Mouse (Mus musculus) ES-Bruce4 (cell line): ENCODE data around the gene Acd. TPM values are rescaled to one million over a fixed set of nuclear protein-coding genes. Genes with fewer than 3 reads are reported as not detected.

Experiments
- H3K27ac ChIP-seq: 2 replicates; pipeline ENCODE4 v1.5.1; 2012; ENCODE audit warnings: low read length, inconsistent platforms; ENCODE audit not compliant: insufficient read depth
- H3K27me3 ChIP-seq: 2 replicates; pipeline ENCODE4 v1.6.1; 2012; ENCODE audit warnings: mild to moderate bottlenecking, low read length, inconsistent platforms; ENCODE audit not compliant: control insufficient read depth, poor library complexity, insufficient read depth, severe bottlenecking
- H3K36me3 ChIP-seq: 2 replicates; pipeline ENCODE4 v1.6.1; 2012; ENCODE audit warnings: inconsistent platforms, mild to moderate bottlenecking, low read length, moderate library complexity; ENCODE audit not compliant: control insufficient read depth, poor library complexity, insufficient read depth, severe bottlenecking
- H3K4me1 ChIP-seq: one replicate; pipeline ENCODE4 v1.8.1; 2011; ENCODE audit warnings: low read length; ENCODE audit not compliant: control insufficient read depth, insufficient read depth
- H3K4me3 ChIP-seq: 2 replicates; pipeline ENCODE4 v1.5.1; 2011; ENCODE audit warnings: low read depth, mild to moderate bottlenecking, low read length
- H3K9ac ChIP-seq: 2 replicates; pipeline ENCODE4 v1.6.1; 2012; ENCODE audit warnings: low read depth, mild to moderate bottlenecking, inconsistent platforms; ENCODE audit not compliant: poor library complexity, severe bottlenecking
- H3K9me3 ChIP-seq: replicated peaks from 2 replicates; pipeline ENCODE4 v1.6.1; 2012; ENCODE audit warnings: mild to moderate bottlenecking, low read length, inconsistent platforms; ENCODE audit not compliant: control insufficient read depth, poor library complexity, insufficient read depth, severe bottlenecking
- CTCF ChIP-seq: IDR thresholded peaks from one replicate; pipeline ENCODE4 v1.8.1; 2011; ENCODE audit warnings: low read depth, low read length
- EP300 ChIP-seq: IDR thresholded peaks from 2 replicates; pipeline ENCODE4 v1.6.1; 2011; ENCODE audit warnings: low read depth, low read length; ENCODE audit not compliant: insufficient read depth
- POLR2A ChIP-seq: IDR thresholded peaks from one replicate; pipeline ENCODE4 v1.8.1; 2011; ENCODE audit warnings: low read length; ENCODE audit not compliant: insufficient read depth
- polyA plus RNA-seq: library from polyadenylated mRNA; stranded (reverse); fragments of >200 nt; gene quantifications from 2 replicates; pipeline ENCODE4 v1.2.4, GENCODE M21; 2011; ENCODE audit warnings: low read depth; ENCODE audit not compliant: missing spikeins, insufficient read depth, insufficient read length

Acd gene
- polyA plus RNA-seq, 1 experiment, result 30.1 TPM

DNA sequence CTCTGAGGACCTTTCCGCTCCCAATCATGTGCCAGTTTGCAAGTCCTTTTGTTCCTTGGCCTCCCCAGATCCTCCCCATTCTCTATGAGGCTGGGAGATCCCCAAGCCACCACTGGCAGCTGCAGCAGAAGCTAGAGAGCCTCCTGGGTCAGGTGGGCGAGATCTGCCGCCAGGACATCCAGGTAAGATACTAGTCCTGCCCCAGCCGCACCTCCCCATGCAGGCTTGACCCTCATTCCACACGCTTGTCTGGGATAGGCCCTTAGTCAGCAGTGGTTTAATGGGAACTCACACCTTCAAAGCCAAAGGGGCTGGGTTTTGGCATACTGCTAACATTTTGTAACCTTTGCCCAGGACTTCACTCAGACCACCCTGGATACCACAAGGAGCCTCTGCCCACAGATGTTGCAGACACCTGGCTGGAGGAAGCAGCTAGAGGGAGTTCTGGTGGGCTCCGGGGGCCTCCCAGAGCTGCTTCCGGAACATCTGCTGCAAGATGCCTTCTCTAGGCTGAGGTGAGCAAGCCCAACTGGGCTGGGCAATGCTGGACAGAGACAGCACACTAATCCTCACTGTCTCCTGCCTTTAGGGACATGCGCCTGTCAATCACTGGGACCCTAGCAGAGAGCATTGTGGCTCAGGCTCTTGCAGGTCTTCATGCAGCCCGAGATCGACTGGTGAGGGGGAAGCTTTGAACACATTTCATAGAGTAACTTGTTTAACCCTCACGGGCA, 8.3 kb downstream of the Acd start:
- Histone ChIP-seq H3K27me3 (no peaks in the 10 kb centered on the region), H3K4me3 (no peak overlapping the region), H3K4me1 (no peaks in the 10 kb centered on the region), H3K9ac (no peak overlapping the region), H3K36me3 (no peaks in the 10 kb centered on the region), H3K9me3 (no peaks in the 10 kb centered on the region), H3K27ac (no peak overlapping the region)
- no peak for TF ChIP-seq CTCF
- no peak for TF ChIP-seq EP300
- no peak for TF ChIP-seq POLR2A

- Histone ChIP-seq H3K4me1 (peaks cover 3% of the 10 kb centered on the region), H3K9me3 (no peaks in the 10 kb centered on the region), H3K27ac (no peak overlapping the region), H3K27me3 (no peaks in the 10 kb centered on the region), H3K9ac (no peak overlapping the region), H3K4me3 (no peak overlapping the region), H3K36me3 (no peaks in the 10 kb centered on the region)
- no peak for TF ChIP-seq CTCF
- TF ChIP-seq POLR2A, result no peak
These were observed 9.9 kb downstream of the Acd start for GRCm38 (mm10) chr8:105690978-105691377.

- Histone ChIP-seq H3K4me1 (peaks cover 3% of the 10 kb centered on the region), H3K4me3 (no peak overlapping the region), H3K36me3 (no peaks in the 10 kb centered on the region), H3K27ac (no peak overlapping the region), H3K9ac (no peak overlapping the region), H3K9me3 (no peaks in the 10 kb centered on the region), H3K27me3 (no peaks in the 10 kb centered on the region)
- no peak for TF ChIP-seq CTCF
- TF ChIP-seq POLR2A, result no peak
- no peak for TF ChIP-seq EP300
These were observed 10.9 kb downstream of the Acd start for GRCm38 (mm10) chr8:105689983-105690360.

DNA sequence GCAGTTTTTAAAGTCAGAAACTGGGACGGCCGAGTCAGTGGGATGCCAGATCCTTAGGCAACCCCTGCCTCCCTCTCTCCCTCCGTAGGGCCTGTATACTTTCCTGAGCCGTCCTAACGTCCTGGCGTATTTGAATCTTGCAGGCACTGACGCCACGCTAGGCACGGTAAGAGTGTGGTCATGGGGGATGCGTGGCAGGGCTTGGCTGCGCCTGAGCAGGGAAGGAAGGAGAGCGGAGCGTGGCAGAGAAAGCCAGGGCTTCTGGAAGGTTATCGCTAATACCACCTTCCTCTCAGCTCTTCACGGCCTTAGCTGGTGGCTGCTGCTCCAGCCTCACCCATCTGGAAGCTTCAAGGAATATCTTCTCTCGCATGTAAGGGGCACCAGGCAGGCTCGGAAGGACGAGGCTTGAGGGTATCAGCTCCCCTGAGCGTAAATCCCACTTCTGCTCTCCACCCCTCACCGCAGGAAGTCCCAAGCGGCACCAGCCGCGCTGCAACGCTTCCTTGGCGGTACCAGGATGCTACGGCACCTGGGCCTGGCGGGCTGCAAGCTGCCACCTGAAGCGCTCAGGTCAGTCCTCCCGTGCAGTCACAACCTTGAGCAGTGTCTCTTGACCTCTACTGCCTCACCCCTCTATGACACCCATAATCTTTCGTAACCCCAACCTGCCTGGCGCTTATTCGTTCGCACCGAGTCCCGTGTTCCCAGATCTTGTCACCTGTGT, 11.5 kb downstream of the Acd start:
- H3K4me3 ChIP-seq, result no peak overlapping the region
- no peaks in the 10 kb centered on the region for H3K27me3 ChIP-seq
- H3K4me1 ChIP-seq, result peaks cover 3% of the 10 kb centered on the region
- no peak overlapping the region for H3K9ac ChIP-seq
- no peaks in the 10 kb centered on the region for H3K9me3 ChIP-seq
- no peaks in the 10 kb centered on the region for H3K36me3 ChIP-seq
- no peak overlapping the region for H3K27ac ChIP-seq
- TF ChIP-seq POLR2A, result no peak
- TF ChIP-seq EP300, result no peak
- no peak for TF ChIP-seq CTCF

GRCm38 (mm10) chr8:105688242-105688752, 12.6 kb downstream of the Acd start:
- Histone ChIP-seq H3K36me3 (0 out of 2 replicates have a peak, but pooled peaks cover 2% of the 10 kb centered on the region), H3K4me1 (peaks cover 3% of the 10 kb centered on the region), H3K27me3 (no peaks in the 10 kb centered on the region), H3K9ac (peak overlapping the region; percentile 26; the same call in 1 of the 2 replicates), H3K9me3 (no peaks in the 10 kb centered on the region), H3K27ac (no peak overlapping the region), H3K4me3 (no peak overlapping the region)
- TF ChIP-seq POLR2A, result no peak
- TF ChIP-seq EP300, result no peak

DNA sequence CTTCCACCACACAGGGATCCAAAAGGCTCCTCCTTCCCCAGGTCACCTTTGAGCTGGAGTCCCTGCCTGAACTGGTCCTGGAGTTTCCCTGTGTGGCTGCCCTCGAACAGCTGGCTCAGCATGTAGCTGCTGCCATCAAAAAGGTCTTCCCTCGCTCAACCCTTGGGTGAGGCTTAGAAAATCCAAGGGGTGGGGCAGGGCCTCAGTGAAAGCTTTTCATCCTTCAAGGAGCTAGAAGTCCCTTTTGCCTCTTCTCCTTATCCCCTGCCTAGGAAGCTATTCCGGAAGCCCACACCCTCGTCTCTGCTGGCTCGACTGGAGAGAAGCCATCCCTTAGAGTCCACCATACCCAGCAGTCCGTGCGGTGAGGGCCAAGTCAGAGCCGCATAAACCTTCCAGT, 13.4 kb downstream of the Acd start:
- peak overlapping the region; percentile 13; the same call in 1 of the 2 replicates for H3K4me3 ChIP-seq
- TF ChIP-seq CTCF, result no peak
- TF ChIP-seq POLR2A, result no peak
- TF ChIP-seq EP300, result no peak

More for the DNA sequence above, 13.4 kb downstream of the Acd start:
- H3K9me3 ChIP-seq, result no peaks in the 10 kb centered on the region
- H3K27me3 ChIP-seq, result no peaks in the 10 kb centered on the region
- H3K4me1 ChIP-seq, result peaks cover 3% of the 10 kb centered on the region
- H3K27ac ChIP-seq, result peak overlapping the region; percentile 0; the same call in 1 of the 2 replicates
- peaks cover 7% of the 10 kb centered on the region; the same call in 1 of the 2 replicates for H3K36me3 ChIP-seq
- H3K9ac ChIP-seq, result peak overlapping the region; percentile 26; the same call in 1 of the 2 replicates
